Mouse (Mus musculus) granulocyte monocyte progenitor cell, adult 5-6 weeks (primary cell): ENCODE measurements around the gene Ganab. TPM values are rescaled to one million over a fixed set of nuclear protein-coding genes. Genes with fewer than 3 reads are reported as not detected.

Experiments
- ATAC-seq: replicated peaks from 2 replicates; pipeline ENCODE4 v1.8.0; 2016; ENCODE audit warnings: mild to moderate bottlenecking, moderate TSS enrichment, inconsistent platforms; ENCODE audit not compliant: poor library complexity, severe bottlenecking
- total RNA-seq, 2 experiments: library from RNA; stranded (forward) in 1 of 2; stranded (reverse) in 1 of 2; fragments of 200-712, 200-1000 nt in 1 of 2; fragments of >200 nt in 1 of 2; fragmentation: Nextera tagmentation in 1 of 2; gene quantifications; 2 replicates each; pipeline ENCODE4 v1.2.3; 2014 to 2017

Ganab gene
- total RNA-seq, 2 experiments from 2014 or later: 107 to 154 TPM

- ATAC-seq: no peak
These were observed 56.3 kb downstream of the Ganab start for GRCm38 (mm10) chr19:8954171-8954570.

- ATAC-seq: no peak
These were observed 64.4 kb downstream of the Ganab start for GRCm38 (mm10) chr19:8962256-8962655.

GRCm38 (mm10) chr19:8965075-8965474 is 67.2 kb downstream of the Ganab start:
- no peak for ATAC-seq

- no peak for ATAC-seq
These were observed 67.9 kb downstream of the Ganab start for GRCm38 (mm10) chr19:8965771-8966170.

- ATAC-seq: no peak
These were observed 68.3 kb downstream of the Ganab start for GRCm38 (mm10) chr19:8966198-8966589.

Other genes starting within 250 kb of the Ganab start
Only the 30 nearest of the 33 such genes appear.
- gene Slc3a2, start 174.7 kb upstream of the Ganab start, total RNA-seq (2014; fragmentation: Nextera tagmentation): 60.1 and 70.1 TPM in 2 replicates
- gene Slc3a2, start 174.7 kb upstream of the Ganab start, total RNA-seq (2017): 78.5 and 87.2 TPM in 2 replicates
- gene Wdr74, start 162.2 kb upstream of the Ganab start, total RNA-seq (2014; fragmentation: Nextera tagmentation): 122 and 136 TPM in 2 replicates
- 96.6 and 196 TPM in 2 replicates for gene Wdr74, start 162.2 kb upstream of the Ganab start, total RNA-seq (2017)
- gene 1700092M07Rik, start 157.4 kb upstream of the Ganab start, total RNA-seq (2014; fragmentation: Nextera tagmentation): not detected in 2 replicates
- 2.5 TPM in 2 replicates for gene 1700092M07Rik, start 157.4 kb upstream of the Ganab start, total RNA-seq (2017)
- 63.4 and 64.7 TPM in 2 replicates for gene Stx5a, start 156.7 kb upstream of the Ganab start, total RNA-seq (2014; fragmentation: Nextera tagmentation)
- gene Stx5a, start 156.7 kb upstream of the Ganab start, total RNA-seq (2017): 43.0 and 62.0 TPM in 2 replicates
- gene Nxf1, start 141.0 kb upstream of the Ganab start, total RNA-seq (2014; fragmentation: Nextera tagmentation): 268 and 347 TPM in 2 replicates
- gene Nxf1, start 141.0 kb upstream of the Ganab start, total RNA-seq (2017): 89.4 and 113 TPM in 2 replicates
- gene Tmem223, start 127.1 kb upstream of the Ganab start, total RNA-seq (2014; fragmentation: Nextera tagmentation): 61.2 and 62.7 TPM in 2 replicates
- gene Tmem223, start 127.1 kb upstream of the Ganab start, total RNA-seq (2017): 35.7 and 40.6 TPM in 2 replicates
- 141 and 147 TPM in 2 replicates for gene Tmem179b, start 123.6 kb upstream of the Ganab start, total RNA-seq (2014; fragmentation: Nextera tagmentation)
- gene Tmem179b, start 123.6 kb upstream of the Ganab start, total RNA-seq (2017): 69.5 and 81.3 TPM in 2 replicates
- 19.1 and 20.5 TPM in 2 replicates for gene Taf6l, start 111.7 kb upstream of the Ganab start, total RNA-seq (2014; fragmentation: Nextera tagmentation)
- gene Taf6l, start 111.7 kb upstream of the Ganab start, total RNA-seq (2017): 10.0 and 15.6 TPM in 2 replicates
- gene Polr2g, start 99.5 kb upstream of the Ganab start, total RNA-seq (2014; fragmentation: Nextera tagmentation): 112 and 148 TPM in 2 replicates
- 51.7 and 69.8 TPM in 2 replicates for gene Polr2g, start 99.5 kb upstream of the Ganab start, total RNA-seq (2017)
- gene Zbtb3, start 95.5 kb upstream of the Ganab start, total RNA-seq (2014; fragmentation: Nextera tagmentation): 3.1 TPM in 2 replicates
- 2.7 and 3.0 TPM in 2 replicates for gene Zbtb3, start 95.5 kb upstream of the Ganab start, total RNA-seq (2017)
- 41.3 and 42.1 TPM in 2 replicates for gene Ttc9c, start 78.7 kb upstream of the Ganab start, total RNA-seq (2014; fragmentation: Nextera tagmentation)
- 62.8 and 65.0 TPM in 2 replicates for gene Ttc9c, start 78.7 kb upstream of the Ganab start, total RNA-seq (2017)
- gene Hnrnpul2, start 78.1 kb upstream of the Ganab start, total RNA-seq (2014; fragmentation: Nextera tagmentation): 71.4 and 85.1 TPM in 2 replicates
- gene Hnrnpul2, start 78.1 kb upstream of the Ganab start, total RNA-seq (2017): 82.8 and 88.5 TPM in 2 replicates
- not detected in 2 replicates for gene AC129217.1, start 68.3 kb upstream of the Ganab start, total RNA-seq (2014; fragmentation: Nextera tagmentation)
- 34.1 TPM in 1 of 2 replicates, not detected in the other for gene AC129217.1, start 68.3 kb upstream of the Ganab start, total RNA-seq (2017)
- 61.8 and 89.4 TPM in 2 replicates for gene Bscl2, start 60.6 kb upstream of the Ganab start, total RNA-seq (2014; fragmentation: Nextera tagmentation)
- 33.9 and 34.6 TPM in 2 replicates for gene Bscl2, start 60.6 kb upstream of the Ganab start, total RNA-seq (2017)
- gene Gng3, start 58.9 kb upstream of the Ganab start, total RNA-seq (2014; fragmentation: Nextera tagmentation): not detected in 2 replicates
- gene Gng3, start 58.9 kb upstream of the Ganab start, total RNA-seq (2017): 0.26 TPM in 1 of 2 replicates, not detected in the other
- gene Lrrn4cl, start 47.3 kb upstream of the Ganab start, total RNA-seq (2014; fragmentation: Nextera tagmentation): 0.11 TPM in 1 of 2 replicates, not detected in the other
- gene Lrrn4cl, start 47.3 kb upstream of the Ganab start, total RNA-seq (2017): not detected in 2 replicates
- 115 and 150 TPM in 2 replicates for gene Ubxn1, start 26.6 kb upstream of the Ganab start, total RNA-seq (2014; fragmentation: Nextera tagmentation)
- 135 and 136 TPM in 2 replicates for gene Ubxn1, start 26.6 kb upstream of the Ganab start, total RNA-seq (2017)
- gene Uqcc3, start 17.1 kb upstream of the Ganab start, total RNA-seq (2014; fragmentation: Nextera tagmentation): 57.3 and 67.4 TPM in 2 replicates
- 66.9 and 100 TPM in 2 replicates for gene Uqcc3, start 17.1 kb upstream of the Ganab start, total RNA-seq (2017)
- 49.4 and 65.5 TPM in 2 replicates for gene Lbhd1, start 14.3 kb upstream of the Ganab start, total RNA-seq (2014; fragmentation: Nextera tagmentation)
- gene Lbhd1, start 14.3 kb upstream of the Ganab start, total RNA-seq (2017): 10.1 and 37.8 TPM in 2 replicates
- not detected in 2 replicates for gene Gm49403, start 14.1 kb upstream of the Ganab start, total RNA-seq (2014; fragmentation: Nextera tagmentation)
- not detected in 2 replicates for gene Gm49403, start 14.1 kb upstream of the Ganab start, total RNA-seq (2017)
- 70.2 and 82.4 TPM in 2 replicates for gene 1810009A15Rik, start 9.2 kb upstream of the Ganab start, total RNA-seq (2014; fragmentation: Nextera tagmentation)
- gene 1810009A15Rik, start 9.2 kb upstream of the Ganab start, total RNA-seq (2017): 92.1 and 109 TPM in 2 replicates
- gene Gm49416, start 9.1 kb upstream of the Ganab start, total RNA-seq (2014; fragmentation: Nextera tagmentation): not detected in 2 replicates
- gene Gm49416, start 9.1 kb upstream of the Ganab start, total RNA-seq (2017): not detected in 2 replicates
- gene Ints5, start 5.1 kb upstream of the Ganab start, total RNA-seq (2014; fragmentation: Nextera tagmentation): 23.7 and 30.3 TPM in 2 replicates
- 11.6 and 13.5 TPM in 2 replicates for gene Ints5, start 5.1 kb upstream of the Ganab start, total RNA-seq (2017)
- 25.9 and 34.4 TPM in 2 replicates for gene B3gat3, start 22.3 kb downstream of the Ganab start, total RNA-seq (2014; fragmentation: Nextera tagmentation)
- 17.2 and 26.5 TPM in 2 replicates for gene B3gat3, start 22.3 kb downstream of the Ganab start, total RNA-seq (2017)
- 2.2 and 2.9 TPM in 2 replicates for gene Rom1, start 31.3 kb downstream of the Ganab start, total RNA-seq (2014; fragmentation: Nextera tagmentation)
- 0.22 and 0.52 TPM in 2 replicates for gene Rom1, start 31.3 kb downstream of the Ganab start, total RNA-seq (2017)
- 26.1 and 30.2 TPM in 2 replicates for gene Eml3, start 31.5 kb downstream of the Ganab start, total RNA-seq (2014; fragmentation: Nextera tagmentation)
- gene Eml3, start 31.5 kb downstream of the Ganab start, total RNA-seq (2017): 27.4 and 31.3 TPM in 2 replicates
- gene Mta2, start 43.8 kb downstream of the Ganab start, total RNA-seq (2014; fragmentation: Nextera tagmentation): 115 and 125 TPM in 2 replicates
- 120 and 123 TPM in 2 replicates for gene Mta2, start 43.8 kb downstream of the Ganab start, total RNA-seq (2017)
- 17.8 and 28.9 TPM in 2 replicates for gene Tut1, start 55.8 kb downstream of the Ganab start, total RNA-seq (2014; fragmentation: Nextera tagmentation)
- gene Tut1, start 55.8 kb downstream of the Ganab start, total RNA-seq (2017): 14.5 and 21.8 TPM in 2 replicates
- gene Eef1g, start 69.0 kb downstream of the Ganab start, total RNA-seq (2014; fragmentation: Nextera tagmentation): 1,036 and 1,157 TPM in 2 replicates
- 748 and 899 TPM in 2 replicates for gene Eef1g, start 69.0 kb downstream of the Ganab start, total RNA-seq (2017)
- 5.8 and 12.1 TPM in 2 replicates for gene Ahnak, start 91.2 kb downstream of the Ganab start, total RNA-seq (2014; fragmentation: Nextera tagmentation)
- 14.1 and 14.8 TPM in 2 replicates for gene Ahnak, start 91.2 kb downstream of the Ganab start, total RNA-seq (2017)